Mouse (Mus musculus) heart, embryonic 11.5 days (tissue): Measurements from ENCODE around the gene Pgghg. TPM values are rescaled to one million over a fixed set of nuclear protein-coding genes. Genes with fewer than 3 reads are reported as not detected.

Experiments
- polyA plus RNA-seq: library from polyadenylated mRNA; unstranded; fragments of >200 nt; fragmentation: Nextera tagmentation; extraction: Ambion mirVana; gene quantifications from 2 replicates; pipeline ENCODE4 v1.2.1, GENCODE M21; 2014

Gene Pgghg
- polyA plus RNA-seq, 1 experiment from 2014 or later, result 11.1 TPM

Other genes with a start within 250 kb of the Pgghg start
- gene Olfr541, start 244.1 kb upstream of the Pgghg start, polyA plus RNA-seq, result not detected in 2 replicates
- not detected in 2 replicates for gene Cyp2e1, start 177.7 kb upstream of the Pgghg start, polyA plus RNA-seq
- gene Syce1, start 153.5 kb upstream of the Pgghg start, polyA plus RNA-seq, result 0.25 and 0.70 TPM in 2 replicates
- 0.93 and 1.0 TPM in 2 replicates for gene Zfp941, start 119.2 kb upstream of the Pgghg start, polyA plus RNA-seq
- not detected in 2 replicates for gene Urah, start 106.4 kb upstream of the Pgghg start, polyA plus RNA-seq
- gene Scgb1c1, start 95.8 kb upstream of the Pgghg start, polyA plus RNA-seq, result not detected in 2 replicates
- gene Odf3, start 93.6 kb upstream of the Pgghg start, polyA plus RNA-seq, result not detected in 2 replicates
- not detected in 2 replicates for gene Gm45785, start 85.1 kb upstream of the Pgghg start, polyA plus RNA-seq
- gene Ric8a, start 84.4 kb upstream of the Pgghg start, polyA plus RNA-seq, result 38.9 and 47.8 TPM in 2 replicates
- 29.4 and 30.8 TPM in 2 replicates for gene Bet1l, start 83.8 kb upstream of the Pgghg start, polyA plus RNA-seq
- 102 and 139 TPM in 2 replicates for gene Psmd13, start 59.4 kb upstream of the Pgghg start, polyA plus RNA-seq
- 31.9 and 34.8 TPM in 2 replicates for gene Sirt3, start 59.1 kb upstream of the Pgghg start, polyA plus RNA-seq
- gene Cox8b, start 40.9 kb upstream of the Pgghg start, polyA plus RNA-seq, result 69.2 and 75.4 TPM in 2 replicates
- gene Nlrp6, start 20.5 kb upstream of the Pgghg start, polyA plus RNA-seq, result not detected in 2 replicates
- 0.34 TPM in 1 of 2 replicates, not detected in the other for gene Ifitm5, start 8.9 kb downstream of the Pgghg start, polyA plus RNA-seq
- 0.46 TPM in 1 of 2 replicates, not detected in the other for gene Gm45717, start 14.5 kb downstream of the Pgghg start, polyA plus RNA-seq
- 420 and 429 TPM in 2 replicates for gene Ifitm2, start 14.6 kb downstream of the Pgghg start, polyA plus RNA-seq
- gene Ifitm1, start 25.8 kb downstream of the Pgghg start, polyA plus RNA-seq, result 4.8 and 7.6 TPM in 2 replicates
- 32.5 and 36.2 TPM in 2 replicates for gene Ifitm3, start 69.4 kb downstream of the Pgghg start, polyA plus RNA-seq
- 0.26 TPM in 1 of 2 replicates, not detected in the other for gene Ifitm6, start 76.5 kb downstream of the Pgghg start, polyA plus RNA-seq
- not detected in 2 replicates for gene Gm17387, start 87.7 kb downstream of the Pgghg start, polyA plus RNA-seq
- gene B4galnt4, start 119.7 kb downstream of the Pgghg start, polyA plus RNA-seq, result 1.4 and 2.6 TPM in 2 replicates
- 0.67 and 0.68 TPM in 2 replicates for gene Pkp3, start 136.8 kb downstream of the Pgghg start, polyA plus RNA-seq
- gene Sigirr, start 159.2 kb downstream of the Pgghg start, polyA plus RNA-seq, result 2.3 and 3.0 TPM in 2 replicates
- 0.31 TPM in 1 of 2 replicates, not detected in the other for gene Ano9, start 176.4 kb downstream of the Pgghg start, polyA plus RNA-seq
- gene Ptdss2, start 181.0 kb downstream of the Pgghg start, polyA plus RNA-seq, result 65.0 and 71.2 TPM in 2 replicates
- 95.3 and 103 TPM in 2 replicates for gene Rnh1, start 231.5 kb downstream of the Pgghg start, polyA plus RNA-seq